Mouse (Mus musculus): ENCODE measurements at regions not wholly inside any gene's neighbourhood (a gene's known extent, or its start where the extent isn't known, plus 50 kb on each side); places are given as distances from the start of the nearest gene placed in this dataset.

DNA sequence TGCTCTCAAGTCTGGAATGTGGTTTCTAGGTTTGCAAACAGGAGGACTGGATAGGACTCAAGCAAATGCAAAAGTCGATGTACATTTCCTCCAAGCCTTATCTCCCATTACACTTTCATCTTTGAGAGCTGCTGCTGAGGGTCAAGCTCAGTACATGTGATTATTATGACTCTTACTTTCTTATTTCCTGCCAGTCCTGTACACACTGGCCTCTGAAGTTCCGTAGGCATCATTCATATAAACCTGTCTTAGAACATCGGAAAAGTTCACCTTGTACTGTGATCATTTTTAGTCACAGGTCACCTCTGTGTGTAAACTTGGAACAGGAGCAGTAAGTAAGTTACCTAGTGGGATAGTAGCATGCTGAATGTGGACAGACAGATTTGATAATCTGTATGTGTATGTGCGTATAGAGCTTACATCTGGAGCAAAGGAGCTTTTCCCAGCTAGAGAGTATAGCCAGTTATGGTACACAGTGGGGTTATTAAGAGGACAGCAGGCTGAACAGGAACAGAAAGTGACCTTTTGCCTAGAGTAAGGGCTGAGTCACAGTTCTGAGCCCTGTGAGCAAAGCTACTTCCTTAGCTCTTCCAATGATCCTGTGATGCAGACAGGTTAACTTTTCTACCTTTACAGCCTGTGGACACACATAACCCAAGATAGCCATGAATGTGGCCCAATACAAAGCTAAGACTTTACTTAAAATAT is 319.2 kb upstream of the 4930452B06Rik start:
- no peak overlapping the region for H3K9ac ChIP-seq (replicated peaks; ENCODE audit: low read depth, low read length)
- H3K4me3 ChIP-seq (ENCODE audit: low read depth, low read length), result no peak overlapping the region
- H3K4me2 ChIP-seq (ENCODE audit: low read depth, low read length), result no peak overlapping the region
- H3K27me3 ChIP-seq (ENCODE audit: control insufficient read depth, insufficient read depth, low read length), result no peaks in the 10 kb centered on the region
- ATAC-seq (ENCODE audit: insufficient read depth, low read depth) (no peak), DNase-seq (ENCODE audit: low spot score) (no peak)
- H3K27ac ChIP-seq (ENCODE audit: low read depth), result no peak overlapping the region
- no peaks in the 10 kb centered on the region for H3K4me1 ChIP-seq (ENCODE audit: control insufficient read depth, insufficient read depth)
- H3K36me3 ChIP-seq (replicated peaks; ENCODE audit: control insufficient read depth, insufficient read depth, low read length), result no peaks in the 10 kb centered on the region
- WGBS, result 72% methylated on average over 4 of the region's 4 CpGs
- TF ChIP-seq EP300 (IDR thresholded peaks at IDR 0.05; ENCODE audit: low read depth), result no peak
- TF ChIP-seq CTCF (IDR thresholded peaks at IDR 0.05; ENCODE audit: low read depth), result no peak
- no peaks in the 10 kb centered on the region for H3K9me3 ChIP-seq (replicated peaks; ENCODE audit: control insufficient read depth, low read length)

DNA sequence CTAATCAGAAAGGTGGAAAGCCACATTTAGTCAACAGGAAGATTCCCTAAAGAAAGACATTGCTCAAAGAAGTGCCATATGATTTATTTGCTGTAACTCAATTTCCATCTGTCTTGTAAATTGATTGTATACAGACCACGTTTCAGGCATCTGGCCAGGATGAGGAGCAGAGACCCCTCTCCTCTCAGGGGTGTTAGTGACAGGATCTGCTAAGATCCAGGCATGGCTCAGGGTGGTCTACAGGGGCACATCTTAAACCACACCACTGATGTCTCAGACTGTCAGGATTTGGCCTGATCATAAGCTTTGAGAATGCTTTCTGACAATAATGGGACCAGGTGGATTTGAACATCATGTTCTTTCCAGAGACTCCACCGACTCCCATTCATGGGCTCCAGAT is 295.5 kb upstream of the 4930452B06Rik start:
- Histone ChIP-seq H3K4me1 (ENCODE audit: control insufficient read depth, insufficient read depth) (no peaks in the 10 kb centered on the region), H3K36me3 (replicated peaks; ENCODE audit: control insufficient read depth, insufficient read depth, low read length) (no peaks in the 10 kb centered on the region), H3K9me3 (replicated peaks; ENCODE audit: control insufficient read depth, low read length) (no peaks in the 10 kb centered on the region), H3K9ac (replicated peaks; ENCODE audit: low read depth, low read length) (no peak overlapping the region), H3K4me2 (ENCODE audit: low read depth, low read length) (no peak overlapping the region), H3K27me3 (ENCODE audit: control insufficient read depth, insufficient read depth, low read length) (no peaks in the 10 kb centered on the region), H3K4me3 (ENCODE audit: low read depth, low read length) (no peak overlapping the region), H3K27ac (ENCODE audit: low read depth) (no peak overlapping the region)
- ATAC-seq (ENCODE audit: insufficient read depth, low read depth) (no peak), DNase-seq (ENCODE audit: low spot score) (no peak)
- TF ChIP-seq CTCF (IDR thresholded peaks at IDR 0.05; ENCODE audit: low read depth), result no peak
- no peak for TF ChIP-seq EP300 (IDR thresholded peaks at IDR 0.05; ENCODE audit: low read depth)
- 58% methylated on average over 2 of the region's 2 CpGs for WGBS

DNA sequence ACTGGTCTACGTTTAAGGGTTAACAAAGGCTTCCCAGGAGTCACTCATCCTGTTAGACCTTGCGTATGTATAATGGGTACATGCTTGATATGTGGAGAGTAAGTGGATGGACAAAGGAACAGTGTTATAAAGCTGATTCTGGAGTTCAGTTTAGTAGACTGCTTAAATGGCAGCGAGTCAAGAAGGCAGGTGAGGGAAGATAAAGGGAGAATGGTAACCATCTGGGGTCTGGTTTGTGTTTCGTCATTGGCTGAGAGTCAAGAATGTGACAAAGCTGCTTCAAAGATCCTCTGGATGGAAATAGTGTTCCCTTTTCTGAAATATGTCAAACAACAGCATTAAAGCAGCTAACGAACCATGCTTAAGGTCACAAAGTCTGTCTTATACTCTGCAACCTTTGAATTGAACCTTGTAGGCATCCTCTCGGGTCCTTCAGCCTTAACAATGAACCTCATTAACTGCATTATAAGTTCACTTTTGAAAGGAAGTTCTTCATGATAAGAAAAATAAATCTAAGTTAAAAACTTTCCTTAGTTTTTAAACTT is 286.9 kb upstream of the 4930452B06Rik start:
- Histone ChIP-seq H3K4me3 (ENCODE audit: low read depth, low read length) (no peak overlapping the region), H3K4me1 (ENCODE audit: control insufficient read depth, insufficient read depth) (peaks cover 11% of the 10 kb centered on the region; the same call in 1 of the 2 replicates), H3K9me3 (replicated peaks; ENCODE audit: control insufficient read depth, low read length) (no peaks in the 10 kb centered on the region), H3K27me3 (ENCODE audit: control insufficient read depth, insufficient read depth, low read length) (no peaks in the 10 kb centered on the region), H3K9ac (replicated peaks; ENCODE audit: low read depth, low read length) (no peak overlapping the region), H3K4me2 (ENCODE audit: low read depth, low read length) (no peak overlapping the region), H3K36me3 (replicated peaks; ENCODE audit: control insufficient read depth, insufficient read depth, low read length) (no peaks in the 10 kb centered on the region), H3K27ac (ENCODE audit: low read depth) (peak overlapping the region; percentile 53)
- no peak for TF ChIP-seq CTCF (IDR thresholded peaks at IDR 0.05; ENCODE audit: low read depth)
- TF ChIP-seq EP300 (IDR thresholded peaks at IDR 0.05; ENCODE audit: low read depth), result peak; percentile 88
- peak; percentile 88 for ATAC-seq (ENCODE audit: insufficient read depth, low read depth)
- DNase-seq (ENCODE audit: low spot score), result peak; percentile 60
- WGBS, result 11% methylated on average over 6 of the region's 6 CpGs

DNA sequence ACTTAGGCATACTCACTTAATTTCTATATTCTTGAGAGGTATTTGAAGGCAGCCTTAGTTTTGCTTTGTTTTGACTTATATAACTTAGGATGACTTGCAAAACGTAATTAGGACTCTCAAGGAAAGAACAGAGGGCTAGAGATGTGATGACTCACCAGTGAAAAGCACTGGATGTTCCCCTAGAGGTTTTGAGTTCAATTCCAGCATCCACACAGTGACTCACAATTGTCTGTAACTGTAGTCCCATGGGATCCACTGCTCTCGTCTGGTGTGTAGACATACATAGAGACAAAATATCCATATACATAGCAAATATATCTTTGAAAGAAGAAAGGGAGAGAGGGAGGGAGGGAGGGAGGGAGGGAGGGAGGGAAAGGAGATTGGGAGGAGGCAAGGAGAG is 282.7 kb upstream of the 4930452B06Rik start:
- H3K27me3 ChIP-seq (ENCODE audit: control insufficient read depth, insufficient read depth, low read length), result no peaks in the 10 kb centered on the region
- no peak overlapping the region for H3K4me2 ChIP-seq (ENCODE audit: low read depth, low read length)
- no peak for DNase-seq (ENCODE audit: low spot score)
- no peaks in the 10 kb centered on the region for H3K36me3 ChIP-seq (replicated peaks; ENCODE audit: control insufficient read depth, insufficient read depth, low read length)
- no peak overlapping the region for H3K9ac ChIP-seq (replicated peaks; ENCODE audit: low read depth, low read length)
- H3K4me3 ChIP-seq (ENCODE audit: low read depth, low read length), result no peak overlapping the region
- TF ChIP-seq CTCF (IDR thresholded peaks at IDR 0.05; ENCODE audit: low read depth) (no peak), EP300 (IDR thresholded peaks at IDR 0.05; ENCODE audit: low read depth) (no peak)
- H3K9me3 ChIP-seq (replicated peaks; ENCODE audit: control insufficient read depth, low read length), result no peaks in the 10 kb centered on the region
- 60% methylated on average over 2 of the region's 2 CpGs for WGBS
- no peak for ATAC-seq (ENCODE audit: insufficient read depth, low read depth)
- H3K4me1 ChIP-seq (ENCODE audit: control insufficient read depth, insufficient read depth), result peaks cover 11% of the 10 kb centered on the region; the same call in 1 of the 2 replicates
- no peak overlapping the region for H3K27ac ChIP-seq (ENCODE audit: low read depth)

DNA sequence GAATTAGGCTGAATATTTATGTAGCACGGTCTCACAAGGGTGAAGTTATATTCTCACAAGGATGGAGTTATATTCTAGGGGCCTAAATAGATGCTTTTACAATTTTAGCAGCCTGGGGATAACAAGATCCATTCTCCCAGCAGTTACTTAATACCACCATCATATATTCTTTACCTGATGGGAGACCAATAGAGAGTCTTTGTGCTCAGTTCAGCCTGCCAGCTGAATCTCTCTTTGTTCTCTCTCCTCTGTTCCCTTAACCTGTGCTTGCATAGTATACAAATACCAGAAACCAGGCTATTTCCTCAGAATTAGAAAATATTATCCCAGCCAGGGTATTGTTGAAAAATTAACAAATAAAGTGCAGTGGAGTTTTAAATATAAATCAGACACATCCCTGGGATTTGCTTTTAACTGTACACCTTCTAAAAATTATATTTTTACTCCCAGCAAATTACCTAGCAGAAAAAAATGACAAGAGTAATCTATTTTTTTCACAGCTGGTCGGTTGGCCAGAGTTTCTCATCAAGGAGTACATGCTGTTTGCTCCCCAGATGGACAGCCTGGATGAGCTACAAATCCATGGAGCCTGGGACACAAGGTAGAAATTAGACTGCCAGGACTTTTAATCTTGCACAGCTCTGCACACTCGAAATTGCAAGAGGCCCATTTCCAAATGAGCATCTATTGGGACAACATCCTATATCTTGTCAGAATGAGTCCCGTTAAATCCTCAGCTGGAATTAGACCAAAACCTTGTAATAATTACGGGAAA is 281.0 kb upstream of the 4930452B06Rik start:
- WGBS, result 68% methylated on average over 5 of the region's 5 CpGs
- Histone ChIP-seq H3K27ac (ENCODE audit: low read depth) (no peak overlapping the region), H3K9ac (replicated peaks; ENCODE audit: low read depth, low read length) (no peak overlapping the region), H3K27me3 (ENCODE audit: control insufficient read depth, insufficient read depth, low read length) (no peaks in the 10 kb centered on the region), H3K9me3 (replicated peaks; ENCODE audit: control insufficient read depth, low read length) (no peaks in the 10 kb centered on the region), H3K4me3 (ENCODE audit: low read depth, low read length) (no peak overlapping the region), H3K36me3 (replicated peaks; ENCODE audit: control insufficient read depth, insufficient read depth, low read length) (no peaks in the 10 kb centered on the region), H3K4me2 (ENCODE audit: low read depth, low read length) (no peak overlapping the region), H3K4me1 (ENCODE audit: control insufficient read depth, insufficient read depth) (no peaks in the 10 kb centered on the region)
- no peak for TF ChIP-seq CTCF (IDR thresholded peaks at IDR 0.05; ENCODE audit: low read depth)
- TF ChIP-seq EP300 (IDR thresholded peaks at IDR 0.05; ENCODE audit: low read depth), result no peak
- ATAC-seq (ENCODE audit: insufficient read depth, low read depth) (no peak), DNase-seq (ENCODE audit: low spot score) (no peak)
